Mouse (Mus musculus) neural tube, embryonic 12.5 days (tissue): ENCODE results near the gene Fhad1. TPM values are rescaled to one million over a fixed set of nuclear protein-coding genes. Genes with fewer than 3 reads are reported as not detected.
"Not testable (repeated sequence)": the region's sequence is repeated elsewhere in the genome, so short reads cannot be mapped to it uniquely, and the experiment has no call there.

Experiments used
- ATAC-seq: fragments of 200-750 bp; cut with Nextera tagmentation; 2 replicates; pipeline ENCODE4 v1.8.0; 2017; ENCODE audit warnings: low read depth, mild to moderate bottlenecking, moderate TSS enrichment, moderate library complexity; ENCODE audit not compliant: low FRiP score
- H3K27ac ChIP-seq: fragments of 300-500 bp; sonication (generic); 2 replicates; pipeline ENCODE4 v1.5.1; 2016
- H3K27me3 ChIP-seq: fragments of 300-500 bp; sonication (generic); replicated peaks from 2 replicates; pipeline ENCODE4 v1.6.1; 2016; ENCODE audit warnings: mild to moderate bottlenecking
- H3K36me3 ChIP-seq: fragments of 300-500 bp; sonication (generic); 2 replicates; pipeline ENCODE4 v1.6.1; 2016; ENCODE audit warnings: mild to moderate bottlenecking
- H3K4me1 ChIP-seq: fragments of 300-500 bp; sonication (generic); 2 replicates; pipeline ENCODE4 v1.6.1; 2016
- H3K4me2 ChIP-seq: fragments of 300-500 bp; sonication (generic); replicated peaks from 2 replicates; pipeline ENCODE4 v1.6.1; 2016; ENCODE audit warnings: mild to moderate bottlenecking
- H3K4me3 ChIP-seq: fragments of 300-500 bp; sonication (generic); 2 replicates; pipeline ENCODE4 v1.5.1; 2016
- H3K9ac ChIP-seq: fragments of 300-500 bp; sonication (generic); 2 replicates; pipeline ENCODE4 v1.6.1; 2016; ENCODE audit warnings: mild to moderate bottlenecking
- H3K9me3 ChIP-seq: fragments of 300-500 bp; sonication (generic); 2 replicates; pipeline ENCODE4 v1.6.1; 2016; ENCODE audit warnings: mild to moderate bottlenecking
- WGBS: fragments of 180-500 bp; shearing (Covaris S2); methylation state at CpG from one replicate; pipeline ENCODE4 v1.1.7; 2016; 5-methylcytosine and 5-hydroxymethylcytosine counted together
- polyA plus RNA-seq: library from polyadenylated mRNA; unstranded; fragments of >200 nt; fragmentation: Nextera tagmentation; extraction: Ambion mirVana; gene quantifications from 2 replicates; pipeline ENCODE4 v1.2.1, GENCODE M21; 2016

Fhad1 gene
- polyA plus RNA-seq, 1 experiment from 2014 or later, result 4.1 TPM

DNA sequence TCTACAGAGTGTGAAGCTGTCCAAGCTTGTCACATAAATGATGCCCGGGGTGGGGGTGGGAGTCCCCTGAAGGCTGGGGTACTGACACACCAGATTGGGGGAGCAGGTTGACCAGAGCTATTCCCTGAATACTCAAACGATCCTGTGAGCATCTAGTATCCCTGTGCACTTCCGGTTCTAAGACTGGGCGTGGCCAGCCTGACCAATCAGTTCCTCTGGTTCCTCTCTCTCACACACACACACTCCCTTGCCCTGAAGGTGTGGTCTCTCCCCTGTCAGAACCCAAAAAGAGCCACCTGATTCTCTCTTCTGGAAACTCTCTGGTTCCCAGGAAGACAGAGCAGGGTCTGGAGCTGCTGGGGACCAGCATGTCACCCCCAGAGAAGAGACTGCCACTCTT, 38.4 kb upstream of the Fhad1 start:
- H3K4me3 ChIP-seq, result no peak overlapping the region
- H3K27me3 ChIP-seq, result no peaks in the 10 kb centered on the region
- H3K4me1 ChIP-seq, result no peaks in the 10 kb centered on the region
- WGBS, result 74% methylated on average over 4 of the region's 4 CpGs
- no peak overlapping the region for H3K27ac ChIP-seq
- H3K4me2 ChIP-seq, result no peak overlapping the region
- no peaks in the 10 kb centered on the region for H3K36me3 ChIP-seq
- H3K9me3 ChIP-seq, result no peaks in the 10 kb centered on the region
- no peak overlapping the region for H3K9ac ChIP-seq
- no peak for ATAC-seq

DNA sequence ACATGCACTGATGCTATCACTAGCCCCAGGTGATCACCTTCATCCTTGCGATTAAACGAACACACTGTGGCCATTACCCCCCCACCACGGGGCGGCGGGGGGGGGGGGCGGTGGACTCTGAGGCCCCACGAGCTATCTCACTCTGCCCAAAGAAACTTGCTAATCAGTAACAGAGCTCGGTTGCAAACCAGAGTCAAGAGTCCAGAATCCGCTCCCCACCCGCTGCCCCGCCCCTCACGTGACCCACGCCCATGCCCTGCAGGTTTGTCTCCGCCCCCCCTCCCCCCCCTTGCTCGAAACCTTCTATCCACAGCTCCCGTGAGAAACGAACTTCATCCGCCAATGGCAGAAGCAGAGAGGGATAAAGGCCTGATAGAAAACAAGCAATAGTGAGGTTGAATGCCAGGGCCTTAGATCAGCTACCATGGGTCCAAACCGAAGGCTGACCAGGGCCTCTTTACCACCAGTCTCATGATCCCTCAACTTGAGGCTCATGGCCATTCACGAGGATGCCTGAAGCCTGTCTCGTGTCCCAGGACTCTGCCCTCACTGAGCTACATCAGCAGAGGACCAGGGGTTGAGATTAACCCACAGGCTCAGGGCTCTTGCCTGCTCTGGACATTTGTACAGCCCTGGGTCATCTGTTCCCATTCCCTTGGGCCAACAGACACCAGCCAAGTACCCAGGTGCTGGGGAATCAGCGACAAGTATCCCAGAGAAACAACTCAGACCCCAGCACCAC, 37.7 kb upstream of the Fhad1 start:
- Histone ChIP-seq H3K4me2 (no peak overlapping the region), H3K4me1 (no peaks in the 10 kb centered on the region), H3K36me3 (no peaks in the 10 kb centered on the region), H3K27me3 (no peaks in the 10 kb centered on the region), H3K9me3 (no peaks in the 10 kb centered on the region), H3K9ac (no peak overlapping the region), H3K4me3 (no peak overlapping the region), H3K27ac (no peak overlapping the region)
- ATAC-seq, result no peak
- 58% methylated on average over 22 of the region's 22 CpGs for WGBS

DNA sequence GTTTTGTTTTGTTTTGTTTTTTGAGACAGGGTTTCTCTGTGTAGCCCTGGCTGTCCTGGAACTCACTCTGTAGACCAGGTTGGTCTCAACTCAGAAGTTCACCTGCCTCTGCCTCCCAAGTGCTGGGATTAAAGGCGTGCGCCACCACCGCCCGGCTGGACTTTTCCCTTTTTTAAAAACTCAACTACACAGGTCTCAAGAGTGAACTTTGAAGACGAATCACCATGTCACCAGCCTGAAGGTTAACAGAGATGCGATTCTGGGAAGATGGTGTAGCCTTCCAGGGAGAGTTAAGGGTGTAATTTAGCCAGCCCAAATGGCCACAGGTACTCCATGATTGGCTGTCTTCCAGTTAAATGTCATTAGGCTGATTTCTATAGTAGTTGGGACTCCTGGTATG, 37.0 kb upstream of the Fhad1 start:
- not testable (repeated sequence) for H3K4me3 ChIP-seq, H3K27ac ChIP-seq, H3K4me2 ChIP-seq, H3K9ac ChIP-seq, H3K4me1 ChIP-seq, H3K36me3 ChIP-seq, H3K27me3 ChIP-seq, ATAC-seq, H3K9me3 ChIP-seq
- 89% methylated on average over 6 of the region's 6 CpGs for WGBS

DNA sequence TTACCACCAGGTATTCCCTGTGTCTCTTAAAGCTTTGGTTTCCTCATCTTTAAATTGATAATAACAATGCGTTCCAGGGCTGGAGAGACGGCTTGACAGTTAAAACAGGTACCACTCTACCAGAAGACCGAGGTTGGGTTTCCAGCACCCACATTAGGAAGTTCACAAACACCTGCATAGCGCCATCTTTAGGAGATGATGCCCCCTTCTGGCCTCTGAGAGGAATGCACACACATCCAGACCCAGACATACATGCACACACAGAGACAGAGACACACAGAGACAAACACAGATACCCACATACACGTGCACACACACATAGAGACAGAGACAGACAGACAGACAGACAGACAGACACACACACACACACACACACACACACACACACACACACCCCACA, 35.1 kb upstream of the Fhad1 start:
- no peak overlapping the region for H3K4me3 ChIP-seq
- ATAC-seq, result no peak
- H3K27me3 ChIP-seq, result no peaks in the 10 kb centered on the region
- no peak overlapping the region for H3K27ac ChIP-seq
- no peaks in the 10 kb centered on the region for H3K9me3 ChIP-seq
- no peak overlapping the region for H3K4me2 ChIP-seq
- WGBS, result 95% methylated on average over 5 of the region's 5 CpGs
- H3K4me1 ChIP-seq, result no peaks in the 10 kb centered on the region
- H3K36me3 ChIP-seq, result no peaks in the 10 kb centered on the region
- no peak overlapping the region for H3K9ac ChIP-seq

DNA sequence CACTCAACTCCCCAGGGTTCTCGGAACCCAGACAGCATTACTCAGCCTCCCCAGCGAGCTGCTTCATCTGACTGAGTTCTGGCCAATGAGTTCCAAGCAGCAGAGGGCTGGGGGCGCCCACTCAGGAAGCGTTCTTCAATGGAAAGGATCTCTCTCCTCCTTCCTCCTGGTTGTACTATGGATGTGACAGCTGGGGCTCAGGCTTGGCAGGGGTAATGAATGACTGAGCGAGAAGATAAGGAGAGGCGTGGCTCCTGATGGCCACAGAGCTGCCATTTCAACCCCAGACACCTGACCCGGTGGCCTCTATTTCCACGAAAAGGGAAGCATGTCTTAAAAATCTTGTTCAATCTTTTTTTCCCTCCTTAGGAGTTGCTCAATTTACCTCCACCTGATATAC, 33.5 kb upstream of the Fhad1 start:
- Histone ChIP-seq H3K4me2 (no peak overlapping the region), H3K4me3 (no peak overlapping the region), H3K27ac (no peak overlapping the region), H3K9ac (no peak overlapping the region), H3K9me3 (no peaks in the 10 kb centered on the region), H3K36me3 (no peaks in the 10 kb centered on the region), H3K27me3 (no peaks in the 10 kb centered on the region), H3K4me1 (peaks cover 4% of the 10 kb centered on the region; the same call in 1 of the 2 replicates)
- WGBS, result 79% methylated on average over 8 of the region's 8 CpGs
- no peak for ATAC-seq

DNA sequence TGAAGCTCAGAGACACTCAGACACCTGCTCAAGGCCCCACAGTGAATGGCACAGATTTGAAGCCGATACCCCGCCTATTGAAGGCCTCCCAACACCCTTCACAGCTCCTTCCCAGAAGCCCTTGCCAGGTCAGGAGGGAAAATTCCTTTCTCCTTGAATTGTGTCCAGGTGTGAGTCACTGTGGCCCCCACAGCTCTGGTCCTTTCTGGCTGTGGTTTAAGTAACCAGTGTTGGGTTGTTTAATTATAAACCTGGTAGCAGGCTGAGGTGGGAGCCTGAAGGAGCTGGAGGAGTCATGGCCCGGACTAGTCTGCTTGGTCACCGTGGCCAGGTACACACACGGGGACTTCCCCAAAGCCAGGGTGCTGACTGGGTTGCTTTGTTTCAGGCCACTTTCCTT, 32.1 kb upstream of the Fhad1 start:
- no peak for ATAC-seq
- WGBS, result 90% methylated on average over 5 of the region's 5 CpGs
- 0 out of 2 replicates have a peak, but pooled peaks cover 3% of the 10 kb centered on the region for H3K27me3 ChIP-seq

DNA sequence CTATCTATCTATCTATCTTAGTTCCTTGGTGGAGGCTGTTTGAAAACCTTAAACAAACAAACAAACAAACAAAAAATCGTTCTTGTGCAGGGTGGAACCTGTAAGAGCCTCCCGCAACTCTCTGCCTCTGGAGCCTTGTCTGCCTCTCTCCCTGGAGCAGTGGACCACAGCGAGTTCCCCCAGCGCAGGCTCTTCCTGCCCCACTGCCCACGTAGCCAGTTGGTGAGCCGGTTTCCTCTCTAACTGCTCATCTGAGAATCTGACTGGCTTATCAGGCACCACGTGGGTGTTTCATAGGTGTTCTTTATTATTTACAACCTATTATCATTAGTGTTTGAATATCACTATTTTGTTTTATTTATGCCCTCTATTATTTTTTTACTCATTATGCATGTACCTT, 31.6 kb upstream of the Fhad1 start:
- no peak for ATAC-seq
- H3K9ac ChIP-seq, result no peak overlapping the region

More for the DNA sequence above, 32.1 kb upstream of the Fhad1 start:
- Histone ChIP-seq H3K4me2 (no peak overlapping the region), H3K36me3 (no peaks in the 10 kb centered on the region), H3K9ac (no peak overlapping the region), H3K27ac (no peak overlapping the region), H3K9me3 (no peaks in the 10 kb centered on the region), H3K4me3 (no peak overlapping the region), H3K4me1 (peaks cover 4% of the 10 kb centered on the region; the same call in 1 of the 2 replicates)

DNA sequence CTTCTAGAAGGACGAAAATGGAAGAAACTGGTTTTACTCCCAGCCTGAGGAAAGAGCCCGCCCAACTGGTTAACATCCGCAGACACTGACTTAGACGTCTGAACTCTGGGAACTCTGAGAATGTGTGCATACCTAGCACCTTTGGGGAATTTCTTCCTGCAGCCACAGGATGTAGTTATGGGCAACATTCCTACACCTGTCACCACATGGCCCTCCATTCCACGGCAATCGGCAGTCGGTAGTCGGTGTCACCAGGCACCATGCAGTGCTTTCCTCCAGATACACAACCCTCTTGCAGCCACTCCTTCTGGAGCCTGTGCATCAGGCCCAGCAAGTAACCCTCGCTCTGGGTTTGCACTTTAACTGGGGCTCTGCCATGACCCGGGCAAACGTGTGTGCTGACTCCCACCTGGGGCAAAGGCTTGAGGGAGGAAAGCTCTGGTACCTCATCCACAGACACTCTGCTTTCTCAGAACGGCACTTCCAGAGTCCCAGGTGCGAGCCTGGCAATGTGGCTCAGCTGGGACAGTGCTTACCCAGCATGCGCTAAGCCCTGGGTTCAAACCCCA, 30.8 kb upstream of the Fhad1 start:
- H3K27ac ChIP-seq, result no peak overlapping the region
- 0 out of 2 replicates have a peak, but pooled peaks cover 3% of the 10 kb centered on the region for H3K27me3 ChIP-seq
- no peak for ATAC-seq
- no peak overlapping the region for H3K4me3 ChIP-seq
- no peak overlapping the region for H3K4me2 ChIP-seq
- H3K36me3 ChIP-seq, result no peaks in the 10 kb centered on the region
- H3K9me3 ChIP-seq, result no peaks in the 10 kb centered on the region
- H3K4me1 ChIP-seq, result peaks cover 4% of the 10 kb centered on the region; the same call in 1 of the 2 replicates
- 88% methylated on average over 14 of the region's 14 CpGs for WGBS
- H3K9ac ChIP-seq, result no peak overlapping the region

More for the DNA sequence above, 31.6 kb upstream of the Fhad1 start:
- Histone ChIP-seq H3K36me3 (no peaks in the 10 kb centered on the region), H3K4me2 (no peak overlapping the region), H3K4me1 (peaks cover 4% of the 10 kb centered on the region; the same call in 1 of the 2 replicates), H3K27ac (no peak overlapping the region), H3K27me3 (0 out of 2 replicates have a peak, but pooled peaks cover 3% of the 10 kb centered on the region), H3K4me3 (no peak overlapping the region), H3K9me3 (no peaks in the 10 kb centered on the region)
- WGBS, result 87% methylated on average over 7 of the region's 7 CpGs

DNA sequence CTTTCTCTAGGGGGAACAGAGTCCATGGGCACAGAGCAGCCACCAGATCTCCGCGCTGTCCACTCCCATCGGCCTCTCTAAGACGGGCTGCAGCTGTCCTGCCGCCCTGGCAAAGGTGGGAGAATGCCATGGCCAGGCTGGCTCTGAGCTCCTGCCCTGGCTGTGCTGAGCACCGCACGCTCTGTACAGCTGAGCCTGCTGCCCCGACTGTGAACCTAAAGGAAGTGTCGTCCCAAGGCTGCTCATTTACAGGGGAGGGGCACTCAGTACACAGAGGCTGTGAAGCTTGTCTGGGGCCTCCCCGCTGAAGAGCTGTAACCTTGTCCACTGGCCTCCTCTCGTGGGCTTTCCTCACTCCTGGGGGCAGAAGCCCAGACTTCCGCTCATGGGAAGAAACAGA, 29.6 kb upstream of the Fhad1 start:
- H3K4me3 ChIP-seq, result no peak overlapping the region
- WGBS, result 66% methylated on average over 12 of the region's 12 CpGs
- peaks cover 4% of the 10 kb centered on the region; the same call in 1 of the 2 replicates for H3K4me1 ChIP-seq
- no peaks in the 10 kb centered on the region for H3K36me3 ChIP-seq
- ATAC-seq, result no peak
- H3K4me2 ChIP-seq, result no peak overlapping the region
- H3K9me3 ChIP-seq, result no peaks in the 10 kb centered on the region
- H3K27ac ChIP-seq, result no peak overlapping the region
- H3K9ac ChIP-seq, result no peak overlapping the region
- H3K27me3 ChIP-seq, result 0 out of 2 replicates have a peak, but pooled peaks cover 3% of the 10 kb centered on the region

DNA sequence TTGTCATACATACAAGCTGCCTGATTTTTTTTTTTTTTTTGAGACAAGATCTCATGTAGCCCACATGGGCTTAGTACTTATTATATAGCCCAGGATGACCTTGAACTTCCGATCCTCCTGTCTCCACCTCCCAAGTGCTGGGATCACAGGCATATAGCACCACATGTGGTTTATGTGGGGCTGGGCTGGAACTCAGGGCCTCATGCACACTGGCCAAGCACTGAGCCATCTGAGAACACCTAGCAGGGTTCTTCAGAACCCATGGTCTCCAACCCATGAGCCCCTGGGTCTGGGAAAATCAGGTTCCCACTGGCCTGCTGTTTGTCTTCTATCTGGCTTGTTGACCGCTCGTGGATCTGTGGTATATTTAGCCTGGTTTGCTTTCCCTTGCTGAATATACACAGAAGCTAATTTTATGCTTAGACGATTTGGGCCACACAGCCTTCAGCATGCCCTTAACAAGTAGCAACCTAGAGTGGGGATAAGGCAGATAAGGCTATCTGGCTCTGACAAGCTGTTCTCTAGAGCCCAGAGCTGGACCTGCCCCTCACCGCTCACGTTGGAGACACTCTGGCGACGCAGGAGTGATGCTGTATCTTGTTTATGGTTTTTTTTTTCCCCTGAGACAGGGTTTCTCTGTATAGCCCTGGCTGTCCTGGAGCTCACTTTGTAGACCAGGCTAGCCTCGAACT, 24.9 kb upstream of the Fhad1 start:
- no peak overlapping the region for H3K27ac ChIP-seq

DNA sequence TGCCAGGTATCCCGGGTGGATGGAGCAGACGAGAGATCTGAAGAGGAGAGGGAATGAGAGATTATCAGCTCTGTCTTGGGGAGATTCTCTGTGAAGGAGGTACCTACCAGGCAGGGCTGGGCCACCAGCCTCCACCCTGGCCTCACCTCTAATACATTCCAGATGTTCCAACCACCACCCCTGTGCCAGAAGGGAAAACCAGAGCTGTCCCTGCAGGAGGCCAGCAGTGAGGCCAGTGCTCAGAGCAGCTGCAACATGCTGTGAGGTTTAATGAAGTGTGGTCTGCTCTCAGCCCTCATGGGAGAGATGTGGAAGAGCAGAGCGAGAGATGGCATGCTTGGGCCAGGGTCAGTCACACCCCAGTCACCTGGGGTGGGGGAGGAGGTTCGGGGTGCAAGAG, 23.0 kb upstream of the Fhad1 start:
- Histone ChIP-seq H3K4me2 (no peak overlapping the region), H3K9me3 (no peaks in the 10 kb centered on the region), H3K4me3 (no peak overlapping the region), H3K36me3 (no peaks in the 10 kb centered on the region), H3K27ac (no peak overlapping the region), H3K27me3 (0 out of 2 replicates have a peak, but pooled peaks cover 3% of the 10 kb centered on the region), H3K4me1 (no peaks in the 10 kb centered on the region; the same call in 1 of the 2 replicates), H3K9ac (no peak overlapping the region)
- ATAC-seq, result no peak
- whole genome bisulfite sequencing, result 67% methylated on average over 4 of the region's 4 CpGs

More for the DNA sequence above, 24.9 kb upstream of the Fhad1 start:
- ATAC-seq, result no peak
- Histone ChIP-seq H3K27me3 (0 out of 2 replicates have a peak, but pooled peaks cover 3% of the 10 kb centered on the region), H3K9ac (no peak overlapping the region), H3K4me3 (no peak overlapping the region), H3K4me1 (peaks cover 4% of the 10 kb centered on the region), H3K4me2 (no peak overlapping the region), H3K36me3 (no peaks in the 10 kb centered on the region), H3K9me3 (no peaks in the 10 kb centered on the region)
- WGBS, result 90% methylated on average over 9 of the region's 9 CpGs

DNA sequence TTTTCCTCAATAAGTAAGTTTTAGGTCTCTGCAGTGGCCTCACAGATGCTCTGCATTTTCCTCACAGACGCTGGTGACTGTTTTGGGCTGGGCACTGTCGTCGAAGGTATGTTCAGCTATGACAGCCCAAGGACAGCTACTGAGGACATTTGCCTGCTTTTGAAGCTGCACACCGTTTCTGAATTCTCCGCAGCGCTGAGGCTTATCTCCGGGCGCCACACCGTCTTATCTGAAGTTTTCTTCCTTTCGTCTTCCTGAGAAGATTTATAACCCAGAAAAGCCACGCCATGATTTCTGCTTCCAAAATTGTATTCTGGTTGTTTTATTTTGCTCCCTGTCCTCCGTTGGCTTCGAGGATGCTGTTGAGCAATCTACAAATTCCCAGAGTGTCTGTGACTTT, 13.7 kb upstream of the Fhad1 start:
- no peak overlapping the region for H3K27ac ChIP-seq
- no peaks in the 10 kb centered on the region for H3K4me1 ChIP-seq
- H3K27me3 ChIP-seq, result no peaks in the 10 kb centered on the region
- no peak for ATAC-seq
- H3K36me3 ChIP-seq, result no peaks in the 10 kb centered on the region
- no peak overlapping the region for H3K4me3 ChIP-seq
- no peak overlapping the region for H3K9ac ChIP-seq
- H3K9me3 ChIP-seq, result no peaks in the 10 kb centered on the region
- no peak overlapping the region for H3K4me2 ChIP-seq
- WGBS, result 87% methylated on average over 13 of the region's 13 CpGs
